24 mouse cellular contexts compared by ENCODE assay signal in genomic region chr8:47369044-47369769, GRCm38 (mm10).
DNase-seq lines count a peak whose midpoint lies in the region; ATAC-seq and TF ChIP-seq lines count a peak whose summit lies in the region.
"Had no signal": no experiment of that assay in that cellular context is flagged by ENCODE, and none has a peak within 500 bp of the region (broad histone marks: within the 10 kb centered on the region; RNA-seq: fewer than 3 reads in every experiment).

No protein-coding gene starts in this region.

- no peak overlapping the region for H3K9ac ChIP-seq in embryonic facial prominence, embryonic 14.5 days (ENCODE audit: low read depth, low read length)
- no peak overlapping the region for H3K9ac ChIP-seq in intestine, embryonic 15.5 days
- H3K9ac ChIP-seq in limb, embryonic 13.5 days: no peak overlapping the region
- H3K9ac ChIP-seq in liver, postnatal 0 days (replicated peaks): no peak overlapping the region
- H3K9ac ChIP-seq: limb, embryonic 15.5 days; liver, embryonic 15.5 days; neural tube, embryonic 13.5 days; stomach, embryonic 15.5 days had no signal

- peak; percentile 37 for DNase-seq in embryonic facial prominence, embryonic 10.5 days (ENCODE audit: low spot score)
- no peak for DNase-seq in embryonic facial prominence, embryonic 14.5 days (ENCODE audit: low spot score)
- DNase-seq in lung, postnatal 4 days: no peak
- DNase-seq in liver, postnatal 0 days: no peak
- DNase-seq in heart, postnatal 25 days (ENCODE audit: low spot score): no peak
- DNase-seq: adrenal gland, postnatal 10 days; cerebellum, adult 2 months; kidney, adult 11 months; retina, postnatal 1 day; right cerebral cortex, postnatal 4 days; thymus, postnatal 25 days had no signal

- no peak overlapping the region for H3K27ac ChIP-seq in embryonic facial prominence, embryonic 10.5 days (replicated peaks)
- H3K27ac ChIP-seq in embryonic facial prominence, embryonic 14.5 days (replicated peaks; ENCODE audit: low read depth, low read length): no peak overlapping the region
- H3K27ac ChIP-seq in intestine, embryonic 15.5 days: no peak overlapping the region
- H3K27ac ChIP-seq in limb, embryonic 13.5 days: no peak overlapping the region; the same call in 1 of the 2 replicates
- no peak overlapping the region for H3K27ac ChIP-seq in liver, postnatal 0 days (ENCODE audit: low read depth)
- H3K27ac ChIP-seq: heart, embryonic 10.5 days; kidney, postnatal 0 days; limb, embryonic 15.5 days; liver, embryonic 15.5 days; macrophage; neural tube, embryonic 13.5 days; stomach, embryonic 15.5 days had no signal

- intact Hi-C loops in heart, postnatal 25 days (cut with DNase I): loop anchor here (5.0 kb wide), 2 partner anchors 82 to 162 kb away; no protein-coding TSS in a partner anchor

- WGBS in embryonic facial prominence, embryonic 10.5 days: 68% methylated on average over 16 of the region's 16 CpGs
- 48% methylated on average over 16 of the region's 16 CpGs for WGBS in embryonic facial prominence, embryonic 14.5 days
- WGBS in intestine, embryonic 15.5 days: 65% methylated on average over 16 of the region's 16 CpGs
- WGBS in limb, embryonic 13.5 days: 18% methylated on average over 16 of the region's 16 CpGs
- 78% methylated on average over 16 of the region's 16 CpGs for WGBS in liver, postnatal 0 days (ENCODE audit: insufficient replicate concordance)

- no peaks in the 10 kb centered on the region for H3K9me3 ChIP-seq in embryonic facial prominence, embryonic 10.5 days
- H3K9me3 ChIP-seq in embryonic facial prominence, embryonic 14.5 days (ENCODE audit: control insufficient read depth, low read length): peaks cover 4% of the 10 kb centered on the region; the same call in 1 of the 2 replicates
- no peaks in the 10 kb centered on the region for H3K9me3 ChIP-seq in intestine, embryonic 15.5 days
- 0 out of 2 replicates have a peak, but pooled peaks cover under 1% of the 10 kb centered on the region for H3K9me3 ChIP-seq in limb, embryonic 13.5 days
- no peaks in the 10 kb centered on the region for H3K9me3 ChIP-seq in liver, postnatal 0 days (ENCODE audit: low read length)
- H3K9me3 ChIP-seq: heart, embryonic 10.5 days; limb, embryonic 15.5 days; liver, embryonic 15.5 days; neural tube, embryonic 13.5 days; stomach, embryonic 15.5 days had no signal

- 0 out of 2 replicates have a peak, but pooled peaks cover 2% of the 10 kb centered on the region for H3K36me3 ChIP-seq in embryonic facial prominence, embryonic 10.5 days (replicated peaks)
- no peaks in the 10 kb centered on the region for H3K36me3 ChIP-seq in embryonic facial prominence, embryonic 14.5 days (ENCODE audit: control insufficient read depth, insufficient read depth, low read length)
- no peaks in the 10 kb centered on the region for H3K36me3 ChIP-seq in intestine, embryonic 15.5 days
- no peaks in the 10 kb centered on the region for H3K36me3 ChIP-seq in limb, embryonic 13.5 days
- no peaks in the 10 kb centered on the region for H3K36me3 ChIP-seq in liver, postnatal 0 days (replicated peaks; ENCODE audit: insufficient read depth, low read length)
- H3K36me3 ChIP-seq: heart, embryonic 10.5 days; limb, embryonic 15.5 days; liver, embryonic 15.5 days; neural tube, embryonic 13.5 days; stomach, embryonic 15.5 days had no signal

- 0 out of 2 replicates have a peak, but pooled peaks have one; percentile 30 for ATAC-seq in embryonic facial prominence, embryonic 14.5 days (ENCODE audit: low read depth)
- ATAC-seq in intestine, embryonic 15.5 days: peak; percentile 54
- ATAC-seq in limb, embryonic 13.5 days (ENCODE audit: low FRiP score, low read depth): no peak
- no peak for ATAC-seq in liver, postnatal 0 days
- ATAC-seq: activated CD4-positive, CD25-positive, alpha-beta regulatory T cell, adult 4 months; hindbrain, embryonic 16.5 days; midbrain, embryonic 16.5 days had no signal

- no peak for TF ChIP-seq CTCF in liver, postnatal 0 days (IDR thresholded peaks at IDR 0.05; ENCODE audit: low read depth)

- no peaks in the 10 kb centered on the region for H3K27me3 ChIP-seq in embryonic facial prominence, embryonic 10.5 days (replicated peaks; ENCODE audit: low read depth, poor library complexity, severe bottlenecking)
- no peaks in the 10 kb centered on the region for H3K27me3 ChIP-seq in embryonic facial prominence, embryonic 14.5 days (replicated peaks; ENCODE audit: control insufficient read depth, insufficient read depth, low read length)
- 0 out of 2 replicates have a peak, but pooled peaks cover 6% of the 10 kb centered on the region for H3K27me3 ChIP-seq in intestine, embryonic 15.5 days (replicated peaks)
- no peaks in the 10 kb centered on the region for H3K27me3 ChIP-seq in limb, embryonic 13.5 days
- no peaks in the 10 kb centered on the region for H3K27me3 ChIP-seq in liver, postnatal 0 days (ENCODE audit: insufficient read depth, low read length)
- H3K27me3 ChIP-seq: limb, embryonic 15.5 days; liver, embryonic 15.5 days; neural tube, embryonic 13.5 days; stomach, embryonic 15.5 days had no signal

- H3K4me3 ChIP-seq in embryonic facial prominence, embryonic 10.5 days: no peak overlapping the region
- H3K4me3 ChIP-seq in embryonic facial prominence, embryonic 14.5 days (ENCODE audit: low read depth, low read length): no peak overlapping the region
- H3K4me3 ChIP-seq in intestine, embryonic 15.5 days (replicated peaks): no peak overlapping the region
- H3K4me3 ChIP-seq in limb, embryonic 13.5 days: no peak overlapping the region
- H3K4me3 ChIP-seq in liver, postnatal 0 days (ENCODE audit: low read depth, low read length): no peak overlapping the region
- H3K4me3 ChIP-seq: heart, embryonic 10.5 days; limb, embryonic 15.5 days; liver, embryonic 15.5 days; myocyte; neural tube, embryonic 13.5 days; stomach, embryonic 15.5 days had no signal

- no peak overlapping the region for H3K4me2 ChIP-seq in embryonic facial prominence, embryonic 14.5 days (ENCODE audit: low read depth, low read length)
- 0 out of 2 replicates have a peak overlapping the region, but pooled peaks have one; percentile 5 for H3K4me2 ChIP-seq in intestine, embryonic 15.5 days (replicated peaks)
- peak overlapping the region; percentile 31 for H3K4me2 ChIP-seq in limb, embryonic 13.5 days (replicated peaks)
- H3K4me2 ChIP-seq in liver, postnatal 0 days (ENCODE audit: low read depth, low read length): no peak overlapping the region
- H3K4me2 ChIP-seq: limb, embryonic 15.5 days; liver, embryonic 15.5 days; neural tube, embryonic 13.5 days; stomach, embryonic 15.5 days had no signal

- TF ChIP-seq EP300 in liver, postnatal 0 days (IDR thresholded peaks at IDR 0.05; ENCODE audit: low read depth): no peak

- peaks cover 18% of the 10 kb centered on the region for H3K4me1 ChIP-seq in embryonic facial prominence, embryonic 10.5 days
- no peaks in the 10 kb centered on the region for H3K4me1 ChIP-seq in embryonic facial prominence, embryonic 14.5 days (ENCODE audit: control insufficient read depth, insufficient read depth, low read length)
- peaks cover 8% of the 10 kb centered on the region; the same call in 1 of the 2 replicates for H3K4me1 ChIP-seq in intestine, embryonic 15.5 days (replicated peaks)
- H3K4me1 ChIP-seq in limb, embryonic 13.5 days: peaks cover 32% of the 10 kb centered on the region
- H3K4me1 ChIP-seq in liver, postnatal 0 days (ENCODE audit: insufficient read depth): no peaks in the 10 kb centered on the region
- H3K4me1 ChIP-seq: liver, embryonic 15.5 days had no signal

Comparison
In these comparisons a context has a peak if more than half of its experiments do, and no peak if none do; other contexts are left out.
1. ATAC-seq: peak in embryonic facial prominence, embryonic 14.5 days (single experiment) and intestine, embryonic 15.5 days (single experiment); none in limb, embryonic 13.5 days (single experiment) and liver, postnatal 0 days (single experiment).
2. H3K4me2 ChIP-seq: peak in intestine, embryonic 15.5 days (single experiment) and limb, embryonic 13.5 days (single experiment); none in embryonic facial prominence, embryonic 14.5 days (single experiment) and liver, postnatal 0 days (single experiment).